Mouse (Mus musculus): Measurements from ENCODE around the gene 4933428G20Rik. TPM values are rescaled to one million over a fixed set of nuclear protein-coding genes. Genes with fewer than 3 reads are reported as not detected.

4933428G20Rik gene
- polyA plus RNA-seq, 1 experiment from 2014 or later, result 0.25 TPM

- no peaks in the 10 kb centered on the region for H3K9me3 ChIP-seq (ENCODE audit: control insufficient read depth, low read length)
- H3K9ac ChIP-seq (ENCODE audit: low read length), result no peak overlapping the region
- no peaks in the 10 kb centered on the region for H3K27me3 ChIP-seq (ENCODE audit: control insufficient read depth, insufficient read depth, low read length)
- no peak for TF ChIP-seq EP300 (optimal IDR thresholded peaks at IDR 0.05)
- TF ChIP-seq CTCF (IDR thresholded peaks at IDR 0.05; ENCODE audit: low read depth), result no peak
- H3K27ac ChIP-seq (replicated peaks), result no peak overlapping the region
- no peak for DNase-seq (ENCODE audit: low spot score)
- no peak overlapping the region for H3K4me3 ChIP-seq (ENCODE audit: low read depth, low read length)
- WGBS, result 68% methylated on average over 6 of the region's 6 CpGs
- no peaks in the 10 kb centered on the region for H3K4me1 ChIP-seq (replicated peaks; ENCODE audit: control insufficient read depth, insufficient read depth)
- no peaks in the 10 kb centered on the region for H3K36me3 ChIP-seq (ENCODE audit: control insufficient read depth, insufficient read depth, low read length)
- ATAC-seq (ENCODE audit: low FRiP score, low TSS enrichment), result no peak
- H3K4me2 ChIP-seq (replicated peaks; ENCODE audit: low read depth), result no peak overlapping the region
These were observed 12.4 kb upstream of the 4933428G20Rik start for GRCm38 (mm10) chr11:97512511-97512910.

GRCm38 (mm10) chr11:97511661-97512369 lies 11.7 kb upstream of the 4933428G20Rik start:
- no peaks in the 10 kb centered on the region for H3K9me3 ChIP-seq (ENCODE audit: control insufficient read depth, low read length)
- ATAC-seq (ENCODE audit: low FRiP score, low TSS enrichment), result peak; percentile 38; the same call in 1 of the 2 replicates
- H3K36me3 ChIP-seq (ENCODE audit: control insufficient read depth, insufficient read depth, low read length), result no peaks in the 10 kb centered on the region
- WGBS, result 45% methylated on average over 13 of the region's 13 CpGs
- no peak overlapping the region for H3K9ac ChIP-seq (ENCODE audit: low read length)
- DNase-seq (ENCODE audit: low spot score), result no peak
- H3K4me1 ChIP-seq (replicated peaks; ENCODE audit: control insufficient read depth, insufficient read depth), result no peaks in the 10 kb centered on the region
- no peaks in the 10 kb centered on the region for H3K27me3 ChIP-seq (ENCODE audit: control insufficient read depth, insufficient read depth, low read length)
- H3K4me3 ChIP-seq (ENCODE audit: low read depth, low read length), result no peak overlapping the region
- TF ChIP-seq CTCF (IDR thresholded peaks at IDR 0.05; ENCODE audit: low read depth) (no peak), EP300 (optimal IDR thresholded peaks at IDR 0.05) (no peak)
- H3K27ac ChIP-seq (replicated peaks), result peak overlapping the region; percentile 63; the same call in 1 of the 2 replicates
- H3K4me2 ChIP-seq (replicated peaks; ENCODE audit: low read depth), result 0 out of 2 replicates have a peak overlapping the region, but pooled peaks have one; percentile 20

- H3K9me3 ChIP-seq (ENCODE audit: control insufficient read depth, low read length), result no peaks in the 10 kb centered on the region
- H3K4me1 ChIP-seq (replicated peaks; ENCODE audit: control insufficient read depth, insufficient read depth), result no peaks in the 10 kb centered on the region
- no peaks in the 10 kb centered on the region for H3K36me3 ChIP-seq (ENCODE audit: control insufficient read depth, insufficient read depth, low read length)
- no peak for TF ChIP-seq EP300 (optimal IDR thresholded peaks at IDR 0.05)
- TF ChIP-seq CTCF (IDR thresholded peaks at IDR 0.05; ENCODE audit: low read depth), result peak; percentile 81
- no peak overlapping the region for H3K4me3 ChIP-seq (ENCODE audit: low read depth, low read length)
- H3K9ac ChIP-seq (ENCODE audit: low read length), result no peak overlapping the region
- H3K27ac ChIP-seq (replicated peaks), result no peak overlapping the region
- WGBS, result 34% methylated on average over 10 of the region's 10 CpGs
- DNase-seq (ENCODE audit: low spot score) (peak; percentile 69), ATAC-seq (ENCODE audit: low FRiP score, low TSS enrichment) (peak; percentile 25; the same call in 1 of the 2 replicates)
- H3K4me2 ChIP-seq (replicated peaks; ENCODE audit: low read depth), result no peak overlapping the region
- H3K27me3 ChIP-seq (ENCODE audit: control insufficient read depth, insufficient read depth, low read length), result no peaks in the 10 kb centered on the region
These were observed 11.0 kb upstream of the 4933428G20Rik start for GRCm38 (mm10) chr11:97510966-97511660.

- H3K36me3 ChIP-seq (ENCODE audit: control insufficient read depth, insufficient read depth, low read length), result no peaks in the 10 kb centered on the region
- H3K4me2 ChIP-seq (replicated peaks; ENCODE audit: low read depth), result no peak overlapping the region
- no peak overlapping the region for H3K9ac ChIP-seq (ENCODE audit: low read length)
- ATAC-seq (ENCODE audit: low FRiP score, low TSS enrichment), result no peak
- TF ChIP-seq EP300 (optimal IDR thresholded peaks at IDR 0.05), result no peak
- no peak for TF ChIP-seq CTCF (IDR thresholded peaks at IDR 0.05; ENCODE audit: low read depth)
- no peaks in the 10 kb centered on the region for H3K9me3 ChIP-seq (ENCODE audit: control insufficient read depth, low read length)
- no peaks in the 10 kb centered on the region for H3K27me3 ChIP-seq (ENCODE audit: control insufficient read depth, insufficient read depth, low read length)
- H3K4me3 ChIP-seq (ENCODE audit: low read depth, low read length), result no peak overlapping the region
- H3K4me1 ChIP-seq (replicated peaks; ENCODE audit: control insufficient read depth, insufficient read depth), result no peaks in the 10 kb centered on the region
- 59% methylated on average over 23 of the region's 24 CpGs for WGBS
- no peak for DNase-seq (ENCODE audit: low spot score)
- no peak overlapping the region for H3K27ac ChIP-seq (replicated peaks)
These were observed 9.8 kb upstream of the 4933428G20Rik start for GRCm38 (mm10) chr11:97509715-97510485.

- no peak overlapping the region for H3K27ac ChIP-seq (replicated peaks)
- H3K9me3 ChIP-seq (ENCODE audit: control insufficient read depth, low read length), result no peaks in the 10 kb centered on the region
- 46% methylated on average over 5 of the region's 5 CpGs for WGBS
- no peaks in the 10 kb centered on the region for H3K36me3 ChIP-seq (ENCODE audit: control insufficient read depth, insufficient read depth, low read length)
- DNase-seq (ENCODE audit: low spot score) (no peak), ATAC-seq (ENCODE audit: low FRiP score, low TSS enrichment) (no peak)
- H3K4me1 ChIP-seq (replicated peaks; ENCODE audit: control insufficient read depth, insufficient read depth), result no peaks in the 10 kb centered on the region
- TF ChIP-seq CTCF (IDR thresholded peaks at IDR 0.05; ENCODE audit: low read depth), result no peak
- TF ChIP-seq EP300 (optimal IDR thresholded peaks at IDR 0.05), result no peak
- H3K4me3 ChIP-seq (ENCODE audit: low read depth, low read length), result no peak overlapping the region
- H3K4me2 ChIP-seq (replicated peaks; ENCODE audit: low read depth), result no peak overlapping the region
- no peaks in the 10 kb centered on the region for H3K27me3 ChIP-seq (ENCODE audit: control insufficient read depth, insufficient read depth, low read length)
- H3K9ac ChIP-seq (ENCODE audit: low read length), result no peak overlapping the region
These were observed 8.9 kb upstream of the 4933428G20Rik start for GRCm38 (mm10) chr11:97509058-97509457.

Data from stomach, postnatal 0 days (tissue).